Mouse (Mus musculus): Measurements from ENCODE around the gene Spp1.

GRCm38 (mm10) chr5:104465279-104465678 is 30.4 kb downstream of the Spp1 start:
- no peak for TF ChIP-seq POLR2A (IDR thresholded peaks at IDR 0.05; ENCODE audit: borderline replicate concordance, extremely low read depth, low read depth, low read length)
- TF ChIP-seq CTCF (IDR thresholded peaks at IDR 0.05; ENCODE audit: insufficient read depth, low read length): no peak
